Mouse (Mus musculus): Measurements from ENCODE around the gene Araf.
A peak's percentile ranks its signal among the peaks of the same experiment; 100 is the strongest.
"Not testable (repeated sequence)": the region's sequence is repeated elsewhere in the genome, so short reads cannot be mapped to it uniquely, and the experiment has no call there.

The Araf gene

DNA sequence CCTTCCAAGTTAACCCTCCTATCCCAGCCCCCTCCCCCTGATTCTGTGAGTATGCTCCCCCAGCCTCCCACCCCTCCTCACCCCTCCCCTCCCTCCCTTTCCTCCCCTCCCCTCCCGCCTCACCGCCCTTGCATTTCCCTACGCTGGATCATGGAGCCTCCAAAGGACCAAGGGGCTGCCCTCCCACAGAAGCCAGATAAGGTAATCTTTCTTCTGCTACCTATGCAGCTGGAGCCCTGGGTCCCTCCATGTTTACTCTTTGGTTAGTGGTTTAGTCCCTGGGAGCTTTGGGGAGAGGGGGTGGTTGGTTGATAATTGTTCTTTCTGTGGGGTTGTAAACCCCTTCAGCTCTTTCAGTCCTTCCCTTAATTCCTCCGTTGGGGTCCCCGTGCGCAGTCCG, at the start of gene Araf:
TSS of gene Araf (plus strand) at position 134 of the 400 bp plus-strand sequence.
- peak; percentile 5 for DNase-seq

DNA sequence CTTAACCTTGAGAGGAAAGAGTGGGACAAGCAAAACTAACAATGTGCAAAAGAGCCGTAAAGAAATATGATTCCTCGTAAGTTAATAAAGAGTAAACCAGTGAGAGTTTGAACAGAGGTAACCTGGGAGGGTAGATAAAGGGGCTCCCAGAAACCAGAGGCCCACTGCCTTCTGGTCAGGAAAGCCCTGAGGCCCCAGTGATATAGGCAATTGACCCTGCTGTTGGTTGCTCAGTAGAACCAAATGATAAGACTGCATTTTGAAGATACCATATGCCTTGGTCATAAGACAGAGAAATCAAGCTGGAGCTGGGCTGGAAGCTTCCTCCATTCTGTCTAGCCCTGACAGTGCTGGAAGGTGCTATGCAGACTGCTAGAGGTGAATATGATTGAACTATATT, 48.8 kb upstream of the Araf start:
- no peak for DNase-seq

- DNase-seq = no peak
These were observed 36.4 kb upstream of the Araf start for GRCm38 (mm10) chrX:20761201-20761600.

DNA sequence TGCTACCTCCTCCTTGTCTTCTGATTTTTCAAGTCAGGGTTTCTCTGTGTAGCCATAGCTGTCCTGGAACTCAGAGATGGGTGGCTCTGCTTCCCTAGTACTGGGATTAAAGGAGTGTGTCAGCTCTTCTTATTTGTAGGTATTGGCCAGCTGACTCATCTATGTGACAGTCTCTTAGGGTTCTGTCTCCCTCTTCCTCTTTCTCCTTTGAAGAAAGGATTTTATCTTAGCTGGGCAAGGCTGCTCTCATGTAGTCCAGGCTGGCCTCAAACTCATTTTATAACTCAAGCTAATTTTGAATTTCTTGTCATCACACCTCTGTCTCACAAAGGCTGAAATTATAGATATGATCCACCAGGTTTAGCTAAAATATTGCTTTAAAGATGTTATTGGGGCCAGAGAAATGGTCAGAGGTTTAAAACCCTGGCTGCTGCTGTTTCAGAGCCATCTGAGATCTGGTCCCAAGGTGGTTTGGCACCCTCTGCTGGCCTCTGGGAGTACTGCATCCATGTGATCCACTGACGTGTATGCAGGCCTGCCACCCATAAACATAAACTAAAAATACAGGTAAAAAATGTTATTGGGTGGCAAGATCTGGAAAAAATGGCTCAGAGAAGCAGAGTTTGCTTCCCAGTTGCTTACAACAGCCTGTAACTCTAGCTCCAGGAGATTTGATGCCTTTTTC, 26.8 kb upstream of the Araf start:
- peak; percentile 87 for DNase-seq

DNA sequence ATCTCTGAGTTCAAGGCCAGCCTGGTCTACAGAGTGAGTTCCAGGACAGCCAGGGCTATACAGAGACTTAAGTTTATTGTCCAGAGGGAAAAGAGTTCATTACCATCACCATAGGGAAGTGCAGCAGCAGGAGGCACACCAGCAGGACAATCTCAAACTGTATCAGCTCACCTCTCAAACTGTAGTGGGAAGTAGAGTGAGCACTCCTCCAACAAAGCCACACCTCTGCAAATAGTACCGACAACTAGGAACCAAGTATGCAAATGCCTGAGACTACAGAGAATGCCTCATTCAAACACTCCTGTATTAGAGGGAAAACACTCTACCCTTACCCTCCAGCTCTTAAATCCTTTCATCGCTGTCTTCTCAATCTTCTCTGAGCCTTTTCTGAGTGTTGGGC, 25.9 kb upstream of the Araf start:
- no peak for DNase-seq

- no peak for DNase-seq
These were observed 22.2 kb upstream of the Araf start for GRCm38 (mm10) chrX:20775271-20776016.

GRCm38 (mm10) chrX:20777619-20778018, 20.0 kb upstream of the Araf start:
- DNase-seq = no peak

DNA sequence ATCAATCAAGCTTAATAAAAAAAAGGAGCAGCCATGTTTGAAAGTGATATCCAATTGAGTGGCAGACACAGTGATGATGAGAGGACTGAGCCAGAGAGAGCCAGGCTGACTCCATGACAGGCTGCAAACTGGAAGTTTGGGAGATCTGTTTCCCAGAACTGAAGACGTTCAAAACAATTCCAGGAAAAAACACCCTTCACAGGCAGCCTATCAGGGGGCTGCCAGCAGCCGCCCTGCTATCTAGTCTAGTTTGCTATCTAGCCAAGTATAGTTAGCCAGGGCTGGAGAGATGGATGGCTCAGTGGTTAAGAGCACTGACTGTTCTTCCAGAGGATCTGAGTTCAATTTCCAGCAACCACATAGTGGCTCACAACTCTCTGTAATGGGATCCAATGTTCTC, 10.3 kb upstream of the Araf start:
- DNase-seq = no peak

DNA sequence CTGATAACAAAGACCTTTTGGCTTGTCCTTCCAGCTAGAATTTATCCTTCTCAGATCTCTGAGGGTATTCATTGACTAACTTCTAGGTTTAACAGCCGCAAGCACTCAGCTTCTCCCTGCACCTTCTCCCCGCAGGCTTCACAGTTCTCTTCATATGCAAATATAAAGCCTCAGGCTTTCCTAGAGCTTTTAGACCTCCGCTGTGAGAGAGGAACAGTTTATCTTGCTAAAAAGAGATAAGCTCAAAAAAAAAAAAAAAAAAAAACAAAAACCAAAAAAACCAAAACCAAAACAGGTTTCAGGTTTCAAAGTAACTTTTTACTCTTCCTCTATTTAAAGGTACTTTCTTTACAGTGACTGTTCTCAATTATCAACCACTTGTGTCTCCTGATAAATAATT, 5.2 kb upstream of the Araf start:
- no peak for DNase-seq

GRCm38 (mm10) chrX:20793230-20793629, 4.4 kb upstream of the Araf start:
- no peak for DNase-seq

DNA sequence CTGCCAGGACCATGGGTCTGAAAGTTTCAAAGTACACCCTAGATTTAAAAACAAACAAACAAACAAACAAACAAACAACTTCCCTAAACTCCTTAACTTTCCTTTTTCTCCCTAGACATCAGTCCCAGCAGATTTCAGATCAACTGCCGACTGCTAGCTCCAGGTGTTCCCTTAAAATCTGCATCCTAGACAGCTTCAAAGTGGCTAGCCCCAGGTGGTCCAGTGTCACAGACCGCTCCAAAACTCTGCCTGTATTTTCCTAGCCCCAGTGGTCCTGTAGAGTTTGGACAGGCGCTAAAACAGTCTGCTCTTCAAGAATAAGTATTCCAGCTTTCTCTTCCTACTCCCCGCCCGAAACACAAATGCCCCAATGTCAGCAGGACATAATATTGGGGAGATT, 3.4 kb upstream of the Araf start:
- DNase-seq = no peak

- DNase-seq = peak; percentile 67
These were observed 655 bp downstream of the Araf start for GRCm38 (mm10) chrX:20798141-20798796.

DNA sequence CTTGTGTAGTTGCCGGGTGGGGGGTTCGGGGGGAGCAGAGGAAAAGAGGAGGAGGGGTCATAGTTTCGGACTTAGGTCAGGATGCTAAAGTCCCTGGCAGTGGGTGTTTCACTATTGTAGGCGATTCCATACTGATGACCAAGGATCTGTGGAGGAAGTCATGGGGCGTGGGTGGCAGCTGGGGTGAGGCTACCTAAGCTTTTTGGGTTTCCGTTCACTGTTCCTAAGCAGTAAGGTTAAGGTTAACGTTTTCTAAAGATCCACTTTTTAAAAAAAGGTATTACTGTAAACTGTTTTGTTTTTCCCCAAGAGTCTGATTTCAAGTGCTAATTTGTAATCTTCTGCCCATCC, 1.2 kb downstream of the Araf start:
- no peak for DNase-seq

- no peak for DNase-seq
These were observed 3.8 kb downstream of the Araf start for GRCm38 (mm10) chrX:20801456-20801855.

DNA sequence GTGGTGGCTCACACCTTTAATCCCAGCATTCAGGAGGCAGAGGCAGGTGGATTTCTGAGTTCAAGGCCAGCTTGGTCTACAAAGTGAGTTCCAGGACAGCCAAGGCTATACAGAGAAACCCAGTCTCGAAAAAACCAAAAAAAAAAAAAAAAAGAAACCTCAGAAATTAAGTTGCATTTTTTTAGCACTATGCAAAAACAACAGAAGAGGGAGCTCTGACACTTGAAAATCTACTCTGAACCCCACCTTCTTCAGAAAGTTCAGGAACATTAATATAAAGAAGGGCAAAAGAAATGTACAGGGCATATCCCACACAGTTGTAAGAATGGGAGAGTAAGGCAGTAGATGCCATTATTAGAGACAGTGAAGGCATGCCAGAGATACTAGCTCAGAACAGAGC, 6.7 kb downstream of the Araf start:
- DNase-seq = not testable (repeated sequence)

- DNase-seq = no peak
These were observed 8.7 kb downstream of the Araf start for GRCm38 (mm10) chrX:20806295-20806694.

GRCm38 (mm10) chrX:20816974-20817373, 19.4 kb downstream of the Araf start:
- DNase-seq = peak; percentile 8

DNA sequence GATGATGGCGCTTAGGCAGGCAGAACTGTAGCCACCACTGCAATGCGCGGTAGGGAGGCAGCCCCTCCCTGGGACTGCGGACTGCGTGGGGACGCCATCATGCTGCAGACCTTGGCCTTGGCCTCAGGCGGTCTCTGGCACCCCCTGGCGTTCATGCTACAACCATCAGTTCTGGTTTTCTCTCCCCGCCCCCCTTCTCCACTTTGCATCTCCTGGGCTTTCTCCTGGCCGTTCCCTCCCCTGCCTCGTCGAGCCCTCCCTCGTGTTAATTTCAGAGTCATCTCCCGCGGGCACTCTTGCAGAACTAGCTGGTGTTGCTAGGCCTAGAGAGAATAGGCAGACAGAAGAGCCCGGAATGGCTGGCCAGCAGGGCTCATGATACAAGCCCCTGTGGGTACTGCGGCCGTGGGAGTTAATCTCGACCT, 21.6 kb downstream of the Araf start:
- DNase-seq = peak; percentile 85

- peak; percentile 32 for DNase-seq
These were observed 22.3 kb downstream of the Araf start for GRCm38 (mm10) chrX:20819708-20820426.

DNA sequence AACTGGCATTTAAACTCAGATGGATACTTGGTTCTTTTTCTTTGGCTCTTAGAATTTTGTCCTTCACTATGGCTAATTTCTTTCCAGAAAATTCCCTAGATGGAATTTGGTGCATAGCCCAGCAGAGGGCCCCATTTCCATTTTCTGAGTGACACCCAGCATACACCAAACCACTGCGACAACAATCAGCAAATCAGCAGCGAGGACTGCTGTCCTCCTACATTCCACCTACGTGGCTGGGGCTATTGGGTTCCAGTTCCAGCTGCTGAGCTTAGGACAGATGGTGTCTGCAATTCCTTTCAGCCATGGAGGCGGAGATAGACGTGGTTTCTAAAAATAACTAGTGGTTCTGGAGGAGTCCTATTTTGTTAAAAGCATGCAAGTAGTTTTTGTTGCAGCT, 31.3 kb downstream of the Araf start:
- DNase-seq = peak; percentile 46

DNA sequence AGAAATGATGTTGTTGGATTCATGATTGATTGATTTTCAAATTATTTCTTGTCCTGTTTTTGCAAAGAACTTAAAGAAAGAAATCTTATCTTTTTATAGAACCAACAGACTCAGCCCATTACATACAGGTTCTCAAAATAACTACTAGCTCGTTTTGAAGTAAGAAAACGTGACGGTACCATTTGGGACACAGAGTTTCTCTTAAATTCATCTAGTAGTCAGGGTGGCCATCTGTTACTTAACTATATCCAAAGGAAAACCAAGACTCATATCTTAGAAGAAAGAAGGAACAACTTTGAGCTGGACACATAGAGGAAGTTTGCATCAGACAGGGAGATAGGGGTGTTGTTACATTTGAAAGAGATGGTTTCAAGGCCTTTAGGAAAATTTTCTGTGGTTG, 49.6 kb downstream of the Araf start:
- DNase-seq = no peak

DNA sequence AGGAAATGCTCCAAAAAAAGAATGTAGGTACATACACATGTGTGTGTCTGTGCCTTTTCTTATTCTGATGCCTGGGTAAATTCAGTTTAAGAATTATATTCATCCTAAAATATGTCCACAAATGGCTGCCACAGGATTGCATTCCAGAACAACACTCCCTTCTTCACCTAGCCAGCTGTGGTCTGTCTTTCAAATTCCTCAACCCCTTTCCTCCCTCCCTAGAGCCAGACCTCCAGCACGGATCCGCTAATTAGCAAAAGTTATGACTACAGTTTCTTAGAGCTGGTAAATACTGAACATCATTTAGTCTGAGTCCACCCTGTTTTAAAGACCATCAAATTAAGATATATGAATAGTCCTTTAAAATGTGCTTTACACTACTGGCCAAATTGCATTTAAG, 50.2 kb downstream of the Araf start:
- no peak for DNase-seq

GRCm38 (mm10) chrX:20848256-20848984, 50.8 kb downstream of the Araf start:
- peak; percentile 84 for DNase-seq

Measured in right cerebral cortex, postnatal 14 days (tissue).